In genomic region chr2:105684991-105685650, GRCm38 (mm10) we compare ENCODE assay signal across 15 mouse cellular contexts. TPM values are rescaled to one million over a fixed set of nuclear protein-coding genes. Genes with fewer than 3 reads are reported as not detected.
A peak's percentile ranks its signal among the peaks of the same experiment; 100 is the strongest.
DNase-seq lines count a peak whose midpoint lies in the region; ATAC-seq lines count a peak whose summit lies in the region.
"Had no signal": no experiment of that assay in that cellular context is flagged by ENCODE, and none has a peak within 500 bp of the region (broad histone marks: within the 10 kb centered on the region; RNA-seq: fewer than 3 reads in every experiment).

No protein-coding gene starts in this region.

- peaks cover 100% of the 10 kb centered on the region for H3K27me3 ChIP-seq in hindbrain, embryonic 10.5 days (ENCODE audit: insufficient read depth, poor library complexity, severe bottlenecking)
- peaks cover 80% of the 10 kb centered on the region for H3K27me3 ChIP-seq in hindbrain, embryonic 12.5 days
- H3K27me3 ChIP-seq in embryonic facial prominence, embryonic 11.5 days (ENCODE audit: control insufficient read depth, insufficient read depth, low read length): peaks cover 84% of the 10 kb centered on the region
- peaks cover 78% of the 10 kb centered on the region for H3K27me3 ChIP-seq in hindbrain, embryonic 13.5 days
- H3K27me3 ChIP-seq in neural tube, embryonic 11.5 days (ENCODE audit: control insufficient read depth, insufficient read depth, low read length): peaks cover 67% of the 10 kb centered on the region

- H3K27ac ChIP-seq in hindbrain, embryonic 10.5 days: 0 out of 2 replicates have a peak overlapping the region, but pooled peaks have one; percentile 16
- no peak overlapping the region for H3K27ac ChIP-seq in hindbrain, embryonic 12.5 days
- H3K27ac ChIP-seq in embryonic facial prominence, embryonic 11.5 days (replicated peaks; ENCODE audit: low read depth, low read length): no peak overlapping the region
- H3K27ac ChIP-seq in hindbrain, embryonic 13.5 days: no peak overlapping the region
- H3K27ac ChIP-seq in neural tube, embryonic 11.5 days (ENCODE audit: low read depth, low read length): no peak overlapping the region
- H3K27ac ChIP-seq: embryonic facial prominence, embryonic 13.5 days; heart, adult 2 months; lung, embryonic 15.5 days had no signal

- no peak overlapping the region for H3K4me2 ChIP-seq in hindbrain, embryonic 12.5 days (replicated peaks)
- H3K4me2 ChIP-seq in embryonic facial prominence, embryonic 11.5 days (ENCODE audit: low read depth, low read length): no peak overlapping the region
- H3K4me2 ChIP-seq in hindbrain, embryonic 13.5 days: 0 out of 2 replicates have a peak overlapping the region, but pooled peaks have one; percentile 17
- H3K4me2 ChIP-seq in neural tube, embryonic 11.5 days (ENCODE audit: low read depth): peak overlapping the region; percentile 9; the same call in 1 of the 2 replicates
- H3K4me2 ChIP-seq: embryonic facial prominence, embryonic 13.5 days; lung, embryonic 15.5 days had no signal

- WGBS in hindbrain, embryonic 10.5 days: 16% methylated on average over 11 of the region's 11 CpGs
- 29% methylated on average over 11 of the region's 11 CpGs for WGBS in hindbrain, embryonic 12.5 days
- 14% methylated on average over 11 of the region's 11 CpGs for WGBS in embryonic facial prominence, embryonic 11.5 days
- 39% methylated on average over 11 of the region's 11 CpGs for WGBS in hindbrain, embryonic 13.5 days
- 15% methylated on average over 11 of the region's 11 CpGs for WGBS in neural tube, embryonic 11.5 days

- ATAC-seq in hindbrain, embryonic 12.5 days (ENCODE audit: low FRiP score): no peak
- no peak for ATAC-seq in embryonic facial prominence, embryonic 11.5 days (replicated peaks; ENCODE audit: insufficient number of reproducible peaks, low FRiP score, low TSS enrichment, low read depth)
- ATAC-seq in hindbrain, embryonic 13.5 days (ENCODE audit: low FRiP score): no peak
- no peak for ATAC-seq in neural tube, embryonic 11.5 days (ENCODE audit: insufficient read depth, low FRiP score, low TSS enrichment)
- ATAC-seq: CD4-positive, CD25-positive, alpha-beta regulatory T cell, adult 4 months had no signal

- DNase-seq in hindbrain, embryonic 10.5 days (ENCODE audit: low spot score): peak; percentile 30
- peak; percentile 15 for DNase-seq in embryonic facial prominence, embryonic 11.5 days (ENCODE audit: low spot score)
- peak; percentile 9 for DNase-seq in neural tube, embryonic 11.5 days (ENCODE audit: low spot score)
- no peak for DNase-seq in adrenal gland, adult 8-10 months
- DNase-seq in ovary, adult 18-20 months (ENCODE audit: low spot score): no peak
- no peak for DNase-seq in frontal cortex, postnatal 36 days (ENCODE audit: low spot score in 2 of 2)
- DNase-seq: heart, adult 2 months; heart, postnatal 10 days; kidney, adult 8-10 months had no signal

- no peak overlapping the region for H3K9ac ChIP-seq in hindbrain, embryonic 12.5 days
- H3K9ac ChIP-seq in embryonic facial prominence, embryonic 11.5 days (replicated peaks; ENCODE audit: low read length): no peak overlapping the region
- no peak overlapping the region for H3K9ac ChIP-seq in hindbrain, embryonic 13.5 days
- H3K9ac ChIP-seq in neural tube, embryonic 11.5 days (ENCODE audit: low read length): no peak overlapping the region
- H3K9ac ChIP-seq: embryonic facial prominence, embryonic 13.5 days; lung, embryonic 15.5 days had no signal

- peaks cover 12% of the 10 kb centered on the region; the same call in 1 of the 2 replicates for H3K36me3 ChIP-seq in hindbrain, embryonic 10.5 days
- H3K36me3 ChIP-seq in hindbrain, embryonic 12.5 days: no peaks in the 10 kb centered on the region
- H3K36me3 ChIP-seq in embryonic facial prominence, embryonic 11.5 days (replicated peaks; ENCODE audit: control insufficient read depth, insufficient read depth, low read depth, low read length): no peaks in the 10 kb centered on the region
- H3K36me3 ChIP-seq in hindbrain, embryonic 13.5 days: no peaks in the 10 kb centered on the region
- H3K36me3 ChIP-seq in neural tube, embryonic 11.5 days (ENCODE audit: control insufficient read depth, insufficient read depth, low read length): 0 out of 2 replicates have a peak, but pooled peaks cover 2% of the 10 kb centered on the region
- H3K36me3 ChIP-seq: embryonic facial prominence, embryonic 13.5 days; lung, embryonic 15.5 days had no signal

- H3K9me3 ChIP-seq in hindbrain, embryonic 10.5 days: no peaks in the 10 kb centered on the region
- H3K9me3 ChIP-seq in hindbrain, embryonic 12.5 days (replicated peaks): no peaks in the 10 kb centered on the region
- H3K9me3 ChIP-seq in embryonic facial prominence, embryonic 11.5 days (replicated peaks; ENCODE audit: control insufficient read depth, low read length): no peaks in the 10 kb centered on the region
- no peaks in the 10 kb centered on the region for H3K9me3 ChIP-seq in hindbrain, embryonic 13.5 days
- H3K9me3 ChIP-seq in neural tube, embryonic 11.5 days (ENCODE audit: control insufficient read depth, low read length): no peaks in the 10 kb centered on the region
- H3K9me3 ChIP-seq: embryonic facial prominence, embryonic 13.5 days; lung, embryonic 15.5 days had no signal

- H3K4me3 ChIP-seq in hindbrain, embryonic 10.5 days: peak overlapping the region; percentile 41; the same call in 1 of the 2 replicates
- no peak overlapping the region for H3K4me3 ChIP-seq in hindbrain, embryonic 12.5 days
- H3K4me3 ChIP-seq in embryonic facial prominence, embryonic 11.5 days (ENCODE audit: low read depth, low read length): no peak overlapping the region
- H3K4me3 ChIP-seq in hindbrain, embryonic 13.5 days: no peak overlapping the region
- H3K4me3 ChIP-seq in neural tube, embryonic 11.5 days (ENCODE audit: low read depth, low read length): no peak overlapping the region
- H3K4me3 ChIP-seq: embryonic facial prominence, embryonic 13.5 days; heart, adult 2 months; lung, embryonic 15.5 days had no signal

- peaks cover 75% of the 10 kb centered on the region for H3K4me1 ChIP-seq in hindbrain, embryonic 10.5 days (replicated peaks)
- peaks cover 63% of the 10 kb centered on the region for H3K4me1 ChIP-seq in hindbrain, embryonic 12.5 days
- peaks cover 4% of the 10 kb centered on the region for H3K4me1 ChIP-seq in embryonic facial prominence, embryonic 11.5 days (ENCODE audit: control insufficient read depth, insufficient read depth, low read length)
- peaks cover 67% of the 10 kb centered on the region for H3K4me1 ChIP-seq in hindbrain, embryonic 13.5 days (replicated peaks)
- peaks cover 38% of the 10 kb centered on the region for H3K4me1 ChIP-seq in neural tube, embryonic 11.5 days (ENCODE audit: control insufficient read depth, insufficient read depth, low read length)

RNA-seq across cellular contexts. Expression of gene Pax6, which starts 16.4 kb away (rescaled TPM):
- polyA plus RNA-seq in hindbrain, embryonic 10.5 days (2016; fragmentation: Nextera tagmentation; extraction: Ambion mirVana): 24.7 and 27.0 TPM in 2 replicates
- polyA plus RNA-seq in hindbrain, embryonic 12.5 days (2016; fragmentation: Nextera tagmentation; extraction: Ambion mirVana): 17.9 and 20.1 TPM in 2 replicates
- polyA plus RNA-seq in embryonic facial prominence, embryonic 11.5 days (2014; fragmentation: Nextera tagmentation; extraction: Ambion mirVana): 13.9 and 26.6 TPM in 2 replicates
- polyA plus RNA-seq in hindbrain, embryonic 13.5 days (2015; fragmentation: Nextera tagmentation; extraction: Ambion mirVana): 26.4 and 29.8 TPM in 2 replicates
- 28.2 and 30.7 TPM in 2 replicates for polyA plus RNA-seq in neural tube, embryonic 11.5 days (2014; fragmentation: Nextera tagmentation; extraction: Ambion mirVana)
- total RNA-seq in adrenal gland, adult 8-10 months (2022): not detected
- total RNA-seq: heart, adult 2 months; heart, postnatal 10 days; liver, adult 2 months had no signal
- polyA plus RNA-seq: heart, adult 2 months; liver, adult 2 months; lung, embryonic 15.5 days had no signal

Comparison
In these comparisons a context has a peak if more than half of its experiments do, and no peak if none do; other contexts are left out.
1. H3K4me2 ChIP-seq: peak in hindbrain, embryonic 13.5 days (single experiment) and neural tube, embryonic 11.5 days (single experiment); none in hindbrain, embryonic 12.5 days (single experiment) and embryonic facial prominence, embryonic 11.5 days (single experiment).
2. DNase-seq: peak in hindbrain, embryonic 10.5 days (single experiment), embryonic facial prominence, embryonic 11.5 days (single experiment) and neural tube, embryonic 11.5 days (single experiment); none in adrenal gland, adult 8-10 months (single experiment), ovary, adult 18-20 months (single experiment) and frontal cortex, postnatal 36 days (0 of 2).